Mouse (Mus musculus): ENCODE data around the gene Ndufs8. TPM values are rescaled to one million over a fixed set of nuclear protein-coding genes. Genes with fewer than 3 reads are reported as not detected.
A peak's percentile ranks its signal among the peaks of the same experiment; 100 is the strongest.

Ndufs8 gene
- total RNA-seq, 2 experiments from 2014 or later: 358 to 371 TPM

DNA sequence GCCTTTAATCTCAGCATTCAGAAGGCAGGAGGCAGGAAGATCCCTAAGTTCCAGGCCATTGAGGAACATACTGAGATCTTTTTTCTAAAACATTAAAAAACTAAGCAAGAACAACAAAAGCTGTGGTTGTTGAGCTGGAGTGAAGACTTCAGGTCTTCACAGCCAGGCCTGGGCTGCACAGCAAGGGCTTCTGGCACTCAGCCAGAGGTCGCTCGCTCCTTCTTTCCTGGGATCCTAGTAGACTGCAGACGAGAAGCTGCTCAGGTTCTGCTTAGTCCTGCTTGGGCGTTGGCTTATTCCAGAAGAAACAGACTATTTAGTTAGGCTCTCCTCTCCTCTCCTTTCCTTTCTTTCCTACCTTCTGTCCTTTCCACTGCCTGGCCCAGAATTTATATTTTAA lies 40.2 kb downstream of the Ndufs8 start:
- intact Hi-C loops (cut with DNase I): no loop called here
- peak; percentile 35 to 45 for DNase-seq

DNA sequence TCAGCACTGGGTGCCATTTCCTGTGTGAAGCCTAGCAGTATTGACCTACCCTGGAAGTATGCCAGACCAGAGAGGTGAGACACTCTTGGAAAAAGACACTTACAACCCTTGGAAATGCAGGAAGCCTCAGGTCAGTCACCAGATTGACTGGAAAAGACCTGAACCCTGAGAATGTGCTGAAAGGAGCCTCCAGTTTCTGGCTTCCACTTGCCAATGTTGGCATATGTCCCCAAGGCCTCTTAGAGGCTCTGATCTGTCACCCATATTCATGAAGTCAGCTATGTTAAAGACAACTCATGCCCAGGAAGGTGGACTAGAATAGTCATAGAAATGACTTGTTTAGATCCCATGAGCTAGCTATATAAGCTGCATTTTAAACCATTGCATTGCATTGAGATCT lies 41.1 kb downstream of the Ndufs8 start:
- intact Hi-C loops (cut with DNase I): no loop called here
- no peak for DNase-seq

DNA sequence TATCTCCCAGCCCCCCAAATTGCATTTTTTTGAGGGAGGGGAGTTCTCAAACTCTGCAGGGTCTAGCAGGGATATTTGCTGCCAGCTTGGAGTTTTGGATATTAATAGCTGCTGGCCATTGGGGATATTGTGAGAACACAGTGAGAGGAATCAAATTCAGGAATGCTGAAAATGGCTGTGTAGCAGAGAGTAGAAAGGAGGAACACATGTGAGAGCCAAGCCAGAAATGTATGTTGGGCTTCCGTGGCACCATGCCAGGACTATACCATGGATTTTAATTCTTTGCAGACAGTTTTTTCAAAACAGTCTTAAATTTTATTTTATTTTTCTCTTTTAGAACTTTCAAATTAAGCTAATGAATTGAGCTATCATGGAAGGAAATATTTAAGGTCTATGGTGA lies 44.3 kb downstream of the Ndufs8 start:
- no peak for DNase-seq

DNA sequence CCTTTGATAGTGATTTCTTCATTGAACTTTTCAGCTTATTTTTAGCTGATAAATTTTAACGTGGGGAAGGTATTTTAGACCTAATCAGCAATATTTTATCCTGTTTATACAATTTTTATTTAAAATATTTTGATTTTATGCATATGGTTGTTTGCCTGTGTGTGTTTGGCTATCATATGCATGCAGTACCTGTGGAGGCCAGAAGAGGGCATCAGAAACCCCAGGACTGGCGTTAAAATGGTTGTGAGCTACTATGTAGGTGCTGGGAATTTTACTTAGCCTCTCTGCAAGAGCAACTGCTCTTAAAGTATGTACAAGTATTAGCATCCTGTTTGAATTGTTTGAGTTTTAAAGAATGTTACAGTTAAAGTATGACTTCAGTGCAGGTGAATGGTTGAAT lies 47.6 kb downstream of the Ndufs8 start:
- intact Hi-C loops (cut with DNase I): no loop called here
- DNase-seq: no peak

More for the DNA sequence above, 44.3 kb downstream of the Ndufs8 start:
- intact Hi-C loops (cut with DNase I): no loop called here

DNA sequence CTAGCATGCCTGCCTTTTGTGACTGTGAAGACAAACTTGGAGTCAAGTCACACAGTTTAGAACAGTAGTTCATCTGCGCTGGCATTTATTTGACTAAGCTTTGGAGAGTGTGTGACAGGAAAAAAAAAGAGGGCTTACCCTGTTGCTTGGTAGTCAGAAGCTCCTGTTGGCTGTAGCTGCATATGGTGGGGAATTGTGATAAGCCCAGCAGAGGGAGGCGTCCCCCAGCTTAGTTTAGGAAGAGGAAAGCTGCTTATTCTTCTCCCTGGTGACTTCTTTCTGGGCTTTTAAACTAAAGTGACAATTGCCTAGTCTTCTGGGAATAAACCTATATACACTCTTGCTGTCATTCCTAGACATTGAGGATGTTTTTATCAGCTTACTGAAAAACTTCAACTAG lies 49.9 kb downstream of the Ndufs8 start:
- DNase-seq: no peak
- intact Hi-C loops (cut with DNase I): no loop called here

Other genes with a start within 250 kb of the Ndufs8 start
- gene Lrp5, start 226.2 kb downstream of the Ndufs8 start, total RNA-seq (2021): 10 to 100 TPM; 50.6 to 51.0 TPM
- gene 1810055G02Rik, start 204.5 kb downstream of the Ndufs8 start, total RNA-seq (2021): 10 to 100 TPM; 12.0 to 14.2 TPM
- gene Kmt5b, start 145.4 kb downstream of the Ndufs8 start, total RNA-seq (2021): 10 to 100 TPM; 36.7 to 38.9 TPM
- gene Chka, start 61.0 kb downstream of the Ndufs8 start, total RNA-seq (2021): 10 to 100 TPM; 12.1 to 17.8 TPM
- 10 to 100 TPM; 15.7 to 16.2 TPM for gene Tcirg1, start 5.6 kb downstream of the Ndufs8 start, total RNA-seq (2021)
- 1 to 10 TPM; 2.6 to 2.7 TPM for gene Aldh3b1, start 17.0 kb upstream of the Ndufs8 start, total RNA-seq (2021)
- gene Unc93b1, start 22.4 kb upstream of the Ndufs8 start, total RNA-seq (2021): 10 to 100 TPM; 19.7 to 24.5 TPM
- under 1 TPM; 0.10 to 0.24 TPM for gene Aldh3b3, start 45.9 kb upstream of the Ndufs8 start, total RNA-seq (2021)
- under 1 TPM; 0.32 to 0.72 TPM for gene Aldh3b2, start 59.6 kb upstream of the Ndufs8 start, total RNA-seq (2021)
- 10 to 100 TPM; 12.8 to 13.4 TPM for gene Acy3, start 73.8 kb upstream of the Ndufs8 start, total RNA-seq (2021)
- gene Tbx10, start 80.0 kb upstream of the Ndufs8 start, total RNA-seq (2021): not detected
- gene Nudt8, start 87.8 kb upstream of the Ndufs8 start, total RNA-seq (2021): 10 to 100 TPM; 61.2 to 71.2 TPM
- gene Gm49405, start 87.9 kb upstream of the Ndufs8 start, total RNA-seq (2021): 1 to 10 TPM; 1.4 to 1.6 TPM
- gene Doc2g, start 90.5 kb upstream of the Ndufs8 start, total RNA-seq (2021): 100 to 1,000 TPM; 102 to 103 TPM
- gene Ndufv1, start 100.0 kb upstream of the Ndufs8 start, total RNA-seq (2021): 100 to 1,000 TPM; 960 to 987 TPM
- gene Gstp1, start 125.2 kb upstream of the Ndufs8 start, total RNA-seq (2021): 100 to 1,000 TPM; 270 to 278 TPM
- gene Gstp2, start 133.2 kb upstream of the Ndufs8 start, total RNA-seq (2021): 10 to 100 TPM; 87.3 to 90.7 TPM
- not detected for gene Gstp3, start 146.8 kb upstream of the Ndufs8 start, total RNA-seq (2021)
- not detected for gene Cabp2, start 168.8 kb upstream of the Ndufs8 start, total RNA-seq (2021)
- gene Cdk2ap2, start 184.4 kb upstream of the Ndufs8 start, total RNA-seq (2021): 10 to 100 TPM; 21.9 to 26.3 TPM
- gene Pitpnm1, start 187.2 kb upstream of the Ndufs8 start, total RNA-seq (2021): 10 to 100 TPM; 30.8 to 32.8 TPM
- gene Aip, start 213.1 kb upstream of the Ndufs8 start, total RNA-seq (2021): 10 to 100 TPM; 47.7 to 62.6 TPM
- not detected for gene Gpr152, start 227.0 kb upstream of the Ndufs8 start, total RNA-seq (2021)
- not detected for gene Cabp4, start 231.3 kb upstream of the Ndufs8 start, total RNA-seq (2021)
- 10 to 100 TPM; 87.2 to 90.7 TPM for gene Coro1b, start 235.8 kb upstream of the Ndufs8 start, total RNA-seq (2021)
- 1 to 10 TPM; 1.6 to 2.2 TPM for gene Ptprcap, start 240.8 kb upstream of the Ndufs8 start, total RNA-seq (2021)

Measured in heart, postnatal 10 days (tissue).